Mouse (Mus musculus): ENCODE results near the gene Myh4.

DNA sequence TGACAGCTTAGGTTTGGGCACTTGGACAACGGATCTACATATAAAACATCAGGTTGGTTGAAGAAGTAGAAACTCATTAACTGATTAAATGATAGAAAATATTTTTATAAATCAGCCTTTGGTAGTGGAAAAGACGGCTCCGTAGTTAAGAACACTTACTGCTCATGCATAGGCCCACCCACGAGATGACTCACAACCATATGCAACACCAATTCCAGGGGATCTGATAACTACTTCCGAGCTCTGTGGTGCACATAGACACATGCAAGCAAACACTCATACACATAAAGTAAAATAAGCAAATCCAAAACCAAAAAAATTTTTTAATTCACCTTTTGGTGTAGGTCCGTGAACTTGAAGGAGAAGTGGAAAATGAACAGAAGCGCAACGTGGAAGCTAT is 16.0 kb upstream of the Myh4 start:
- TF ChIP-seq CTCF (conservative IDR thresholded peaks at IDR 0.05; ENCODE audit: low read length) (no peak), POU5F1 (IDR thresholded peaks at IDR 0.05; ENCODE audit: borderline replicate concordance, low read length) (no peak)

All from E14TG2a.4 (cell line).